Mouse (Mus musculus): ENCODE results near the gene Irf9. TPM values are rescaled to one million over a fixed set of nuclear protein-coding genes. Genes with fewer than 3 reads are reported as not detected.

Gene Irf9
- total and polyA plus RNA-seq, 3 experiments: 9.2 to 12.8 (median 9.6) TPM

DNA sequence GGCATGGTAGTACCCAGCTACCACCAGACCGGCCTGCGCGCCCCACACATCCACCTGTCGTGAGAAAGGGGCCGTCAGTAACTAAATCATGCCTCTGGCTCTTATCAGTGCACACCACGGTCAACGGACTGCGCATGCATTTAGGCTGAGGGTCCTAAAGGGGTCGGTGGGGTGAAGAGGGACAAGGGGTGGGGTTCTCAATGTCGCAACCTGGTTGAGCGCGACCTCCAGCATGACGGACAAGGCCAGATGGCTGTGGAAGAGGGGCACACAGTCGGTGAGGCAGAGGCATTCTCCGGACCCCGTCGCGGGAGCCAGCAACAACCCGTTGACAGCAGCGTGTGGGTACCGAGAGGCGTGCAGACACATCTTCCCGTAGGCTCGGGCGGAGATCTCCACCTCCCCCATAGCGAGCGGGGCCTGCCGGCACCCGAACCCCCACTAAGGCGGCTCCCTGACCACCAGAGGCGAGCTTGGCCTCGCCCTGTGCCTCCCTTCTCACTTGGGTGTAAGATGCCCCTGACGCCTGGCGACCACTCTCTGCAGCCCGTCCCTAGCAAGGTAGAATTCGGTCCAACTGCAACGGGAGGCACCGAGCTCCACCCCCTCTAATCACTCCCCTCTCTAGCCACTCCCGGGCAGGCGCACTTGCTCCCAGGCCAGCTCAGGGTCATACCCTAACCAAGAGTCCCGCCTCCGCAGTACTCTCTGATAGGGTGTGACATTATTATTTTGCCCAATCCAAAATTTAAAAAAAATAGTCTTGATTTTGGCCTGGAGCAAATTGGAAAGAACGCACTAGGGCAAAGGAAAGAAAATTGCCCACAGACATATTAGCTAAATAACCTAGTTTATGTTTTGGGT, 18.4 kb upstream of the Irf9 start, which contains the start of gene Emc9:
Gene Emc9, minus strand, starts transcription at position 601 of the 864 bp plus-strand sequence.
- H3K27me3 ChIP-seq (replicated peaks): no peaks in the 10 kb centered on the region
- H3K9me3 ChIP-seq (replicated peaks; ENCODE audit: low read length): no peaks in the 10 kb centered on the region
- peak within 1 kb of the TSS; percentile 55 for H3K4me2 ChIP-seq (ENCODE audit: insufficient read depth, low read depth, poor library complexity, severe bottlenecking)
- dilution Hi-C loops (cut with MboI; ENCODE audit: extremely low pct_ligation_motif_present, extremely low pct_unique_long_range_greater_than_20kb, low sequenced_read_pairs) (no loop called here), in situ Hi-C loops (cut with MboI; ENCODE audit: low pct_ligation_motif_present, low pct_unique_long_range_greater_than_20kb, low sequenced_read_pairs) (no loop called here)
- peaks cover 36 to 64% of the 10 kb centered on the region in 2 experiments for H3K36me3 ChIP-seq (replicated peaks in 1 of 2; ENCODE audit: control insufficient read depth in 1 of 2, insufficient read depth in 1 of 2, low read length in 1 of 2)
- peak within 1 kb of the TSS; percentile 10; the same call in 1 of the 2 replicates for H3K9ac ChIP-seq (ENCODE audit: insufficient read depth, low read depth)
- H3K27ac ChIP-seq (ENCODE audit: insufficient read depth, low read depth): peak within 1 kb of the TSS; percentile 83
- TF ChIP-seq MEF2A (IDR thresholded peaks at IDR 0.05; ENCODE audit: borderline replicate concordance, low read depth, low read length) (0 out of 2 replicates have a peak, but pooled peaks have one; percentile 26), POLR2A (IDR thresholded peaks at IDR 0.05; ENCODE audit: low read depth, low read length) (peak; percentile 50), ZKSCAN1 (IDR thresholded peaks at IDR 0.05; ENCODE audit: borderline replicate concordance, low read depth, low read length) (no peak), ZC3H11A (IDR thresholded peaks at IDR 0.05; ENCODE audit: low read depth, low read length) (no peak), USF1 (IDR thresholded peaks at IDR 0.05; ENCODE audit: low read depth, low read length) (no peak), CTCF (conservative IDR thresholded peaks at IDR 0.05 in 1 of 2, IDR thresholded peaks at IDR 0.05 in 1 of 2; ENCODE audit: low read depth in 2 of 2, low read length in 2 of 2) (no peak), ETS1 (conservative IDR thresholded peaks at IDR 0.05; ENCODE audit: low read depth, low read length) (no peak), PAX5 (IDR thresholded peaks at IDR 0.05; ENCODE audit: low read length) (no peak), UBTF (IDR thresholded peaks at IDR 0.05; ENCODE audit: low read depth, low read length) (0 out of 2 replicates have a peak, but pooled peaks have one; percentile 22), RAD21 (IDR thresholded peaks at IDR 0.05; ENCODE audit: low read depth, low read length) (no peak), MXI1 (IDR thresholded peaks at IDR 0.05; ENCODE audit: low read depth, low read length) (peak; percentile 78), ELF1 (IDR thresholded peaks at IDR 0.05; ENCODE audit: low read depth, low read length) (0 out of 2 replicates have a peak, but pooled peaks have one; percentile 17), JUND (conservative IDR thresholded peaks at IDR 0.05; ENCODE audit: low read depth, low read length) (no peak), E2F4 (IDR thresholded peaks at IDR 0.05; ENCODE audit: insufficient replicate concordance, low read depth, low read length) (no peak), SIN3A (IDR thresholded peaks at IDR 0.05; ENCODE audit: low read length) (peak; percentile 65), BHLHE40 (IDR thresholded peaks at IDR 0.05; ENCODE audit: low read depth, low read length) (0 out of 2 replicates have a peak, but pooled peaks have one; percentile 7), GABPA (IDR thresholded peaks at IDR 0.05; ENCODE audit: insufficient replicate concordance, low read depth, low read length) (no peak), TCF12 (IDR thresholded peaks at IDR 0.05; ENCODE audit: low read depth, low read length) (no peak), CHD2 (IDR thresholded peaks at IDR 0.05; ENCODE audit: low read length) (peak; percentile 39), NELFE (IDR thresholded peaks at IDR 0.05; ENCODE audit: low read depth, low read length) (peak; percentile 37; the same call in 1 of the 2 replicates), EP300 (IDR thresholded peaks at IDR 0.05; ENCODE audit: low read length) (no peak), ZNF384 (IDR thresholded peaks at IDR 0.05; ENCODE audit: low read depth, low read length) (no peak), NRF1 (IDR thresholded peaks at IDR 0.05; ENCODE audit: low read depth, low read length) (peak; percentile 83)
- peaks cover 22% of the 10 kb centered on the region for H3K79me2 ChIP-seq (replicated peaks; ENCODE audit: control insufficient read depth, extremely low read depth, insufficient read depth, poor library complexity, severe bottlenecking)
- peak; percentile 75 for DNase-seq (ENCODE audit: extremely low read depth)
- H3K4me1 ChIP-seq (ENCODE audit: control insufficient read depth in 1 of 2, insufficient read depth in 2 of 2): peaks cover 19 to 69% of the 10 kb centered on the region in 2 experiments
- peak within 1 kb of the TSS; percentile 57 to 76 (median 74) for H3K4me3 ChIP-seq (replicated peaks in 1 of 3; ENCODE audit: low read depth in 2 of 3, low read length in 2 of 3, poor library complexity in 1 of 3)

Data from CH12.LX (cell line).